Mouse (Mus musculus) MEL-GATA-1-ER (cell line): ENCODE results near the gene Gm45711.
"Not testable (repeated sequence)": the region's sequence is repeated elsewhere in the genome, so short reads cannot be mapped to it uniquely, and the experiment has no call there.

Source experiments
- DNase-seq: peaks from one replicate; pipeline ENCODE4 v3.0.0-alpha.2; 2012; ENCODE audit warnings: low read depth; ENCODE audit errors: extremely low read depth

Gene Gm45711

GRCm38 (mm10) chr8:104309441-104310155, at the start of gene Gm45711, which contains the start of gene Cmtm1:
Gene Gm45711 (minus strand): TSS chr8:104310081.
Gene Cmtm1 (minus strand): TSS chr8:104310145.
- DNase-seq = not testable (repeated sequence)

DNA sequence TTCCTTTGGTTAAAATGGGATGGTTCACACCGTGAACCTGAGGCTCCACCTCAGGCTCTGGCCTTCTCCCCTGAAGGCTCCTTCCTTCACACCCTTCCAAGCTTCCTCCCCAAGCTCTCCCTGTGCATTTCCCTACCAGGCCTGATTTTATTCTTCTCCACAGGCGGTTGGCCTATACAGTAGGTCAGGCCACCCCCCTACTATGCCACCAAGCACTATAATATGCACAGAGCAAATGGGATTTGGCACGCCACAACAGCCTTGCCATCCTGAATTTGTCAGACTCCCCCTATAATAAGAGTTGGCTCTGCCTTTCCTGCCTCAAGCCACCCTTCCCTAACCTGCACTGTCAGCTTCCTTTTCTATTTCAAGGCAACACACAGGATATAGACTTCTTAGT, 48.8 kb upstream of the Gm45711 start:
- no peak for DNase-seq

DNA sequence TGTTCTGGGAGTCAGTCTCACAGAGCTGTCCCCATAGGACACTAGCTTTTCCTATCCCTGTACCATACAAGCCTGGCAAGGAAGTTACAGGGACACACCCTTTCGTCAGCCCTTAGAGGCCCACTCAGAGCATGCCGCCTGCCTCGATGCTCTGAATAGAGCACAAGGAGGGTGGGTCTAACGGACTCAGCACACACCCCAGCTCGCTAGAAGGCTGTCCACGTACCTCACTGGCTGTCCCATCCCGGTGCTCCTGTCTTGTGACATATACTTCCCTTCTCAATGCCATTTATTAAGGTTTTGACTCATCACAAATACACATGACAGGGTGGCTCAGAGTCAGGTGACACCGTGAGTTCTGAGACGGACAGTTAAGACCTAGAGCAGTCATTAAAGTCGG, 44.6 kb upstream of the Gm45711 start:
- DNase-seq = no peak

- no peak for DNase-seq
Measured at GRCm38 (mm10) chr8:104353186-104353585, 43.3 kb upstream of the Gm45711 start.

DNA sequence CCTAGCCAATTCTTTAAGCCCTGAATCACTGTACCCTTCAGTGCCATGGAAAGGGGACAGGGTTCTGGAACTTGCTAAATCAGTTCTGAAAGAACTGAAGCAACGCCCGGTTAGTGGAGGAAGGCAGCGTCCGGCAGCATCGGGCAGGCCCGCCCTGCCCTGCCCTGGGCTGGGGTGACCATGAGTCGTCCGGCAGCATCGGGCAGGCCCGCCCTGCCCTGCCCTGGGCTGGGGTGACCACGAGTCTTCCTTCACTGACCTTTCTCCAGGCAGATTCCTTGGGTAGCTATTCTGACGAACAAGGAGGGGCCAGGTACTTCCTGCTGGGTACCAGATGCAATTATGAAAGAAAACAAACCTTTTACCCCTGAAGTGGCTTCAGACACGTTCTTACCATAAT, 40.2 kb upstream of the Gm45711 start:
- DNase-seq = no peak

DNA sequence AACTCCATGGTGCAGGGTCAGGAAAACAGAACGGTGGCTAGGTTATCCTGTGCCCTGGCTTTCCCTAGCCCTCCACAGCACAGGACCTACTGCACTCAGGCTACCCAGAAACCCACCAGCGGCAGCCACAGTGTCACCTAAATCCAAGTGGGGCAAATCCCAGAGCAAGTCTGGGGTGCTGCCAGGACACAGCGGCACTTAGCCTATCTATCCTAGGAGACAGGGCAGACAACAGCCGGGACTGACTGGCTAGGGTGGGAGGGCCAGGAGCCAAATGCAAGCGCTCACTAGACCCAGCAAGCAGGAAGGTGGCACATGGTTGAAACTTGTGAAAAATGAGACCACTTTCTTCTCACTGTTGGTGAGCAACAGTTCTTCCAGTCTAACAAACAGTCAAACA, 39.1 kb upstream of the Gm45711 start:
- no peak for DNase-seq

- DNase-seq = no peak
Measured at GRCm38 (mm10) chr8:104346706-104347105, 36.8 kb upstream of the Gm45711 start.

DNA sequence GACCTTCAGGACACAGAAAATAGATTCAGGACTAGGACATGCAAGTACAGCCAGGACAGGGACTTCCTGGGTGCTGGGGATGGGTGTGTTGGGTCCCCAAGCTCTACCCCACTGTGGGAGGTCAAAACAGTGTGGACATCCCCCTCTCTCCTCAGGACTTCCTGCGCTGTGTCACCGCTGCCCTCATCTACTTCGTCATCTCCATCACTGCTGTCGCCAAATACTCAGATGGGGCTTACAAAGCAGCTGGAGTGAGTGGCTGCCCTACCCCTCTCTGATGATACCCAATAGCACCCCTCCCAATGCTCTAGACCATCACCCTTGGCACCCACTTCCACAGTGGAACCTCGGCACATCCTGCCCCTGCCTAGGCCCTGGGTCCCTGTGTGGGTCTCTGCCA, 34.7 kb upstream of the Gm45711 start:
- DNase-seq = no peak

- no peak for DNase-seq
Measured at GRCm38 (mm10) chr8:104343957-104344356, 34.1 kb upstream of the Gm45711 start.

DNA sequence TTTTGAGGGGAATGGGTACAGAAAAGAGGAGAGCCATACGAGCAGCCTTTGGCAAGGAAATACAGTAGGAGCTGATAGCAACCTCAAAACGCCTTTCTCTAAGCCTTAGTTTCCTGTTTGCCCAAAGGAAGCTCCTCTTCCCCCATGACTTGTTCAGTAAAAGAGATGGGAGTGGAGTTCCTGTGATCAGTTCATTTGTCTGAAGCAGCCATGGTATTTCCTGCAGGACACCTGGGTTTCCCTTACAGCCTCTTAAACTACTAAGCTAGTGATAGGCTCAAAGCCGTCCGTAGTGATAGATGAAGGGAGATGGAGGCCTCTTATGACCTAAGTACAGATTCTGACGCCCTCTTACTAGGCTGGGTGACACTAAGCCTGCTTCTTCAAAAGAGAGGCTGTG, 32.5 kb upstream of the Gm45711 start:
- DNase-seq = no peak

DNA sequence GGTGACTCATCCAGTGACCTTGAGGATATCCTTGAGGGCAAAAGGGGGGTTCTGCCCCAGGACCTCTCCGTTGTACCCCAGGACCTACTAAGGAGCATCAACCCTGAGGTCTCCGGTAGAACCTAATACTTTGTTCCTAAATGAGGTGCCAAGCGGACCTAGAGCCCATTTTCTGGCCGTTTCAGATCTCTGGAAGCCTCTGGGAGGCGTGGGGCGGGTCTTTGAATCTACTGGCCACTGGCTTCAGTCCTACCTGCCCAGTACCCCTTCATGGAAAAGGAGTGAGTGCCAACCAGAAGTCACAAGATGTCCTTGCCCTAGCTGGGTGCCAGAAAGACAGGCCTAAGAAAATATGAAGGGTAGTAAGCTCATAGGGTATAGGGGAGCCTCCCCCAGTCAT, 31.8 kb upstream of the Gm45711 start:
- DNase-seq = no peak

GRCm38 (mm10) chr8:104341106-104341561, 31.3 kb upstream of the Gm45711 start:
- DNase-seq = peak; percentile 79

GRCm38 (mm10) chr8:104340233-104341105, 30.6 kb upstream of the Gm45711 start:
- no peak for DNase-seq

GRCm38 (mm10) chr8:104339983-104340232, 30.0 kb upstream of the Gm45711 start:
- no peak for DNase-seq

GRCm38 (mm10) chr8:104339229-104339982, 29.5 kb upstream of the Gm45711 start, which contains the start of gene Cmtm3:
Gene Cmtm3 (plus strand): TSS chr8:104339410.
- DNase-seq = no peak

GRCm38 (mm10) chr8:104337890-104338289, 28.0 kb upstream of the Gm45711 start:
- DNase-seq = no peak

GRCm38 (mm10) chr8:104336806-104337205, 26.9 kb upstream of the Gm45711 start:
- DNase-seq = no peak

- DNase-seq = no peak
Measured at GRCm38 (mm10) chr8:104334196-104334595, 24.3 kb upstream of the Gm45711 start.

GRCm38 (mm10) chr8:104333786-104334185, 23.9 kb upstream of the Gm45711 start:
- peak; percentile 74 for DNase-seq

DNA sequence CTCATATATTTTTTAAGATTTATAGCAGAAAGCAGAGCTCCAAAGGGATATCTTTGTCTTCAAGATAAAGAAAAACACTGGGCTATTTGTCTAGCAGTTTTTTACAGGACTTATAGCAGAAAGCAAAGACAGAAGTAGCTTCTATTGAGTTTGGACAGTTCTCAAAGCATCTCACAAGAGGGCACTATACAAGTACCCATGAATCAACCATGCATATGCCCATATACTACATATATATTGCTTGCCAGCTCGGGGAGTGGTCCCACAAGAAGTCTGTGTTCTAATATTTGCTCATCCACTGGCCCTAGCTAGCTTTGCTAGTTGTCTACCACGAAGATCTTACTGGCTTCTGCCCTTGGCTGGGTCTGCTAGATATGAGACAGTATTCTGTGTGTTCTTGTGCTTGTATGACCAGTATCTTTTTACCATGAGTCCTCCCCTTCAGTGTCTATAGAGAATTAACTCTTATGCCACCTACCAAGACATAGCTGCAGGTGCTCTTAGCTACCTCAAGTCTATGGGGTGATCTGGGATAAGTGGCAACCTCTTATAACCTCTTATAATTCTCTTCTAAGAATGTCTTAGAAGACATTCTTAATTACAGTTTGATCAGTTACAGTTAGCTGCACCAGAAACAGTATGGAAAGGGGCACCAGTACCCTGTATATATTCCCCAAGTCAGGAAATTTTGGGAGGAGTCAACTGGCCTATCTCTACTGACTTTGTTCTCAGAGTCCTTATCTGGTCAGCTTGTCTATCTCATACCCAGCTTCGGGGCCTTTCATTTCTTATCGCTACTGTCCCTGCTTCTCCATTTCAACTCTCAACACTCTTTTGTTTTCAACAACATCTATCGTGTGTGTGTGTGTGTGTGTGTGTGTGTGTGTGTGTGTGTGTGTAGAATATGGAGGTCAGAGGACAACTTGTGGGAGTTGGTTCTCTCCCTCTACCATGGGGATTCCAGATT, 23.1 kb upstream of the Gm45711 start:
- no peak for DNase-seq

GRCm38 (mm10) chr8:104321930-104322329, 12.0 kb upstream of the Gm45711 start, which contains the start of gene Cmtm2b:
Gene Cmtm2b (plus strand): TSS chr8:104322230.
- DNase-seq = not testable (repeated sequence)
